Mouse (Mus musculus) stomach, postnatal 0 days (tissue): ENCODE data around the gene Camkk1. TPM values are rescaled to one million over a fixed set of nuclear protein-coding genes. Genes with fewer than 3 reads are reported as not detected.

Source experiments
- ATAC-seq: fragments of 200-750 bp; cut with Nextera tagmentation; 2 replicates; pipeline ENCODE4 v1.8.0; 2017; ENCODE audit not compliant: low FRiP score, low TSS enrichment
- DNase-seq: peaks from one replicate; pipeline ENCODE4 v3.0.0-alpha.2; 2016; ENCODE audit warnings: low spot score
- H3K27ac ChIP-seq: fragments of 300-500 bp; sonication (generic); replicated peaks from 2 replicates; pipeline ENCODE4 v1.5.1; 2014; ENCODE audit warnings: mild to moderate bottlenecking, control low read depth
- H3K27me3 ChIP-seq: fragments of 300-500 bp; sonication (generic); 2 replicates; pipeline ENCODE4 v1.6.1; 2014; ENCODE audit warnings: low read length; ENCODE audit not compliant: control insufficient read depth, insufficient read depth
- H3K36me3 ChIP-seq: fragments of 300-500 bp; sonication (generic); 2 replicates; pipeline ENCODE4 v1.6.1; 2014; ENCODE audit warnings: low read length, mixed read lengths; ENCODE audit not compliant: control insufficient read depth, insufficient read depth
- H3K4me1 ChIP-seq: fragments of 300-500 bp; sonication (generic); replicated peaks from 2 replicates; pipeline ENCODE4 v1.6.1; 2014; ENCODE audit warnings: antibody characterized with exemption; ENCODE audit not compliant: control insufficient read depth, insufficient read depth
- H3K4me2 ChIP-seq: fragments of 300-500 bp; sonication (generic); replicated peaks from 2 replicates; pipeline ENCODE4 v1.6.1; 2014; ENCODE audit warnings: low read depth, mild to moderate bottlenecking, control low read depth, moderate library complexity
- H3K4me3 ChIP-seq: fragments of 300-500 bp; sonication (generic); 2 replicates; pipeline ENCODE4 v1.5.1; 2014; ENCODE audit warnings: low read depth, low read length, control low read depth
- H3K9ac ChIP-seq: fragments of 300-500 bp; sonication (generic); 2 replicates; pipeline ENCODE4 v1.6.1; 2014; ENCODE audit warnings: mild to moderate bottlenecking, low read length, control low read depth, mixed read lengths
- H3K9me3 ChIP-seq: fragments of 300-500 bp; sonication (generic); 2 replicates; pipeline ENCODE4 v1.6.1; 2016; ENCODE audit warnings: low read length; ENCODE audit not compliant: control insufficient read depth
- CTCF ChIP-seq: IDR thresholded peaks from 2 replicates; pipeline ENCODE4 v1.5.1; 2016; ENCODE audit warnings: antibody characterized with exemption, low read depth, mild to moderate bottlenecking, moderate library complexity
- EP300 ChIP-seq: optimal IDR thresholded peaks from 2 replicates; pipeline ENCODE3; 2016; ENCODE audit warnings: antibody characterized with exemption
- WGBS: fragments of 180-500 bp; shearing (Covaris S2); extraction: QIAGEN DNeasy Blood & Tissue Kit; methylation state at CpG from one replicate; pipeline ENCODE4 v1.1.7; 2014; 5-methylcytosine and 5-hydroxymethylcytosine counted together
- polyA plus RNA-seq: library from polyadenylated mRNA; unstranded; fragments of >200 nt; fragmentation: Nextera tagmentation; extraction: Ambion mirVana; gene quantifications from 2 replicates; pipeline ENCODE4 v1.2.1, GENCODE M21; 2015

The Camkk1 gene
- polyA plus RNA-seq, 1 experiment from 2014 or later: 7.1 TPM

GRCm38 (mm10) chr11:73071839-73072238 lies 53.0 kb downstream of the Camkk1 start:
- Histone ChIP-seq H3K9ac (no peak overlapping the region), H3K9me3 (no peaks in the 10 kb centered on the region), H3K4me3 (no peak overlapping the region), H3K27ac (no peak overlapping the region), H3K36me3 (peaks cover 31% of the 10 kb centered on the region), H3K4me1 (no peaks in the 10 kb centered on the region), H3K27me3 (no peaks in the 10 kb centered on the region), H3K4me2 (no peak overlapping the region)
- 88% methylated on average over 3 of the region's 3 CpGs for WGBS
- DNase-seq (peak; percentile 42), ATAC-seq (no peak)
- TF ChIP-seq CTCF (peak; percentile 71), EP300 (no peak)

GRCm38 (mm10) chr11:73076295-73076694 lies 57.5 kb downstream of the Camkk1 start:
- no peak overlapping the region for H3K9ac ChIP-seq
- TF ChIP-seq EP300 (no peak), CTCF (no peak)
- H3K9me3 ChIP-seq: no peaks in the 10 kb centered on the region
- no peaks in the 10 kb centered on the region for H3K4me1 ChIP-seq
- H3K27me3 ChIP-seq: no peaks in the 10 kb centered on the region
- 91% methylated on average over 4 of the region's 4 CpGs for WGBS
- ATAC-seq (no peak), DNase-seq (no peak)
- H3K4me3 ChIP-seq: no peak overlapping the region
- H3K4me2 ChIP-seq: no peak overlapping the region
- no peak overlapping the region for H3K27ac ChIP-seq
- H3K36me3 ChIP-seq: peaks cover 31% of the 10 kb centered on the region

GRCm38 (mm10) chr11:73076733-73077132 lies 57.9 kb downstream of the Camkk1 start:
- no peak overlapping the region for H3K27ac ChIP-seq
- TF ChIP-seq EP300 (no peak), CTCF (no peak)
- DNase-seq (no peak), ATAC-seq (no peak)
- H3K9ac ChIP-seq: no peak overlapping the region
- 76% methylated on average over 4 of the region's 4 CpGs for WGBS
- peaks cover 31% of the 10 kb centered on the region for H3K36me3 ChIP-seq
- no peak overlapping the region for H3K4me3 ChIP-seq
- no peak overlapping the region for H3K4me2 ChIP-seq
- no peaks in the 10 kb centered on the region for H3K27me3 ChIP-seq
- H3K4me1 ChIP-seq: no peaks in the 10 kb centered on the region
- H3K9me3 ChIP-seq: no peaks in the 10 kb centered on the region

- Histone ChIP-seq H3K4me1 (no peaks in the 10 kb centered on the region), H3K27me3 (no peaks in the 10 kb centered on the region), H3K36me3 (peaks cover 31% of the 10 kb centered on the region), H3K9ac (no peak overlapping the region), H3K4me2 (no peak overlapping the region), H3K4me3 (no peak overlapping the region), H3K27ac (no peak overlapping the region), H3K9me3 (no peaks in the 10 kb centered on the region)
- WGBS: 84% methylated on average over 6 of the region's 6 CpGs
- ATAC-seq (no peak), DNase-seq (no peak)
- TF ChIP-seq EP300 (no peak), CTCF (no peak)
These were observed 58.5 kb downstream of the Camkk1 start for GRCm38 (mm10) chr11:73077211-73077720.

GRCm38 (mm10) chr11:73078615-73079014 lies 59.8 kb downstream of the Camkk1 start:
- WGBS: 91% methylated on average over 8 of the region's 8 CpGs
- DNase-seq: no peak
- Histone ChIP-seq H3K4me3 (no peak overlapping the region), H3K4me2 (no peak overlapping the region), H3K4me1 (no peaks in the 10 kb centered on the region), H3K9ac (no peak overlapping the region), H3K9me3 (no peaks in the 10 kb centered on the region), H3K27ac (no peak overlapping the region), H3K27me3 (no peaks in the 10 kb centered on the region), H3K36me3 (peaks cover 21% of the 10 kb centered on the region)
- TF ChIP-seq CTCF: no peak
- no peak for TF ChIP-seq EP300
- ATAC-seq: no peak

GRCm38 (mm10) chr11:73080306-73080705 lies 61.5 kb downstream of the Camkk1 start:
- no peak overlapping the region for H3K27ac ChIP-seq
- H3K36me3 ChIP-seq: peaks cover 12% of the 10 kb centered on the region
- H3K4me1 ChIP-seq: no peaks in the 10 kb centered on the region
- H3K9me3 ChIP-seq: no peaks in the 10 kb centered on the region
- WGBS: 97% methylated on average over 3 of the region's 3 CpGs
- no peak overlapping the region for H3K4me2 ChIP-seq
- DNase-seq: no peak
- no peak overlapping the region for H3K9ac ChIP-seq
- TF ChIP-seq EP300: no peak
- TF ChIP-seq CTCF: no peak
- ATAC-seq: no peak
- no peak overlapping the region for H3K4me3 ChIP-seq
- no peaks in the 10 kb centered on the region for H3K27me3 ChIP-seq
